Mouse (Mus musculus) olfactory bulb, adult 2 months (tissue): ENCODE results near the gene Cirbp.

Source experiments
- CTCF ChIP-seq: fragments of 200-500 bp; IDR thresholded peaks from 2 replicates; pipeline ENCODE4 v1.5.1; 2012; ENCODE audit warnings: low read depth, mild to moderate bottlenecking, low read length, moderate library complexity; ENCODE audit not compliant: insufficient read depth
- POLR2A ChIP-seq: fragments of 200-500 bp; IDR thresholded peaks from 2 replicates; pipeline ENCODE4 v1.6.1; 2012; ENCODE audit warnings: mild to moderate bottlenecking, low read depth, low read length, moderate library complexity; ENCODE audit not compliant: insufficient read depth

GRCm38 (mm10) chr10:80188453-80189024 lies 22.8 kb downstream of the Cirbp start:
- TF ChIP-seq CTCF (no peak), POLR2A (no peak)
